Mouse (Mus musculus): ENCODE data around the gene Stap2. TPM values are rescaled to one million over a fixed set of nuclear protein-coding genes. Genes with fewer than 3 reads are reported as not detected.

The Stap2 gene
- polyA plus RNA-seq, 1 experiment from 2014 or later, result 6.8 TPM

- H3K9ac ChIP-seq (ENCODE audit: low read depth, low read length), result no peak overlapping the region
- no peaks in the 10 kb centered on the region for H3K9me3 ChIP-seq (ENCODE audit: control insufficient read depth, low read length)
- H3K36me3 ChIP-seq (ENCODE audit: control insufficient read depth, insufficient read depth, low read length), result peaks cover 16% of the 10 kb centered on the region
- H3K27me3 ChIP-seq (replicated peaks; ENCODE audit: control insufficient read depth, insufficient read depth, low read length), result peaks cover 9% of the 10 kb centered on the region
- H3K4me1 ChIP-seq (ENCODE audit: control insufficient read depth, insufficient read depth, low read depth, low read length), result no peaks in the 10 kb centered on the region; the same call in 1 of the 2 replicates
- no peak overlapping the region for H3K4me3 ChIP-seq (ENCODE audit: low read length)
- H3K4me2 ChIP-seq (ENCODE audit: low read length), result no peak overlapping the region; the same call in 1 of the 2 replicates
- ATAC-seq, result peak; percentile 8; the same call in 1 of the 2 replicates
- WGBS, result 7% methylated on average over 30 of the region's 30 CpGs
- no peak overlapping the region for H3K27ac ChIP-seq (ENCODE audit: low read depth, low read length)
Observed at GRCm38 (mm10) chr17:55999794-56000499, 5.4 kb downstream of the Stap2 start.

- peaks cover 27% of the 10 kb centered on the region for H3K36me3 ChIP-seq (ENCODE audit: control insufficient read depth, insufficient read depth, low read length)
- H3K4me1 ChIP-seq (ENCODE audit: control insufficient read depth, insufficient read depth, low read depth, low read length), result no peaks in the 10 kb centered on the region; the same call in 1 of the 2 replicates
- H3K9me3 ChIP-seq (ENCODE audit: control insufficient read depth, low read length), result no peaks in the 10 kb centered on the region
- peaks cover 9% of the 10 kb centered on the region for H3K27me3 ChIP-seq (replicated peaks; ENCODE audit: control insufficient read depth, insufficient read depth, low read length)
- H3K9ac ChIP-seq (ENCODE audit: low read depth, low read length), result no peak overlapping the region
- no peak overlapping the region for H3K4me2 ChIP-seq (ENCODE audit: low read length)
- H3K4me3 ChIP-seq (ENCODE audit: low read length), result no peak overlapping the region
- ATAC-seq, result no peak
- no peak overlapping the region for H3K27ac ChIP-seq (ENCODE audit: low read depth, low read length)
- WGBS, result 69% methylated on average over 15 of the region's 15 CpGs
Observed at GRCm38 (mm10) chr17:55996007-55996406, 9.4 kb downstream of the Stap2 start.

- H3K4me3 ChIP-seq (ENCODE audit: low read length), result no peak overlapping the region
- H3K36me3 ChIP-seq (ENCODE audit: control insufficient read depth, insufficient read depth, low read length), result peaks cover 19% of the 10 kb centered on the region
- WGBS, result 86% methylated on average over 8 of the region's 8 CpGs
- ATAC-seq, result no peak
- H3K27ac ChIP-seq (ENCODE audit: low read depth, low read length), result no peak overlapping the region
- no peaks in the 10 kb centered on the region for H3K27me3 ChIP-seq (replicated peaks; ENCODE audit: control insufficient read depth, insufficient read depth, low read length)
- no peaks in the 10 kb centered on the region for H3K9me3 ChIP-seq (ENCODE audit: control insufficient read depth, low read length)
- H3K4me1 ChIP-seq (ENCODE audit: control insufficient read depth, insufficient read depth, low read depth, low read length), result peaks cover 11% of the 10 kb centered on the region
- H3K9ac ChIP-seq (ENCODE audit: low read depth, low read length), result no peak overlapping the region
- no peak overlapping the region for H3K4me2 ChIP-seq (ENCODE audit: low read length)
Observed at GRCm38 (mm10) chr17:55990278-55990898, 15.0 kb downstream of the Stap2 start.

GRCm38 (mm10) chr17:55986030-55986961 lies 19.1 kb downstream of the Stap2 start, which contains the start of gene Fsd1:
TSS of gene Fsd1 (plus strand) at chr17:55986509.
- Histone ChIP-seq H3K27me3 (replicated peaks; ENCODE audit: control insufficient read depth, insufficient read depth, low read length) (no peaks in the 10 kb centered on the region), H3K9ac (ENCODE audit: low read depth, low read length) (peak within 1 kb of the TSS; percentile 89), H3K36me3 (ENCODE audit: control insufficient read depth, insufficient read depth, low read length) (peaks cover 6% of the 10 kb centered on the region; the same call in 1 of the 2 replicates), H3K9me3 (ENCODE audit: control insufficient read depth, low read length) (no peaks in the 10 kb centered on the region), H3K4me1 (ENCODE audit: control insufficient read depth, insufficient read depth, low read depth, low read length) (peaks cover 11% of the 10 kb centered on the region), H3K4me2 (ENCODE audit: low read length) (peak within 1 kb of the TSS; percentile 65), H3K4me3 (ENCODE audit: low read length) (peak within 1 kb of the TSS; percentile 57), H3K27ac (ENCODE audit: low read depth, low read length) (peak within 1 kb of the TSS; percentile 78)
- 7% methylated on average over 35 of the region's 35 CpGs for WGBS
- peak; percentile 88 for ATAC-seq

- no peak for ATAC-seq
- H3K27me3 ChIP-seq (replicated peaks; ENCODE audit: control insufficient read depth, insufficient read depth, low read length), result no peaks in the 10 kb centered on the region
- peaks cover 7% of the 10 kb centered on the region for H3K4me1 ChIP-seq (ENCODE audit: control insufficient read depth, insufficient read depth, low read depth, low read length)
- H3K4me3 ChIP-seq (ENCODE audit: low read length), result no peak overlapping the region
- no peaks in the 10 kb centered on the region for H3K9me3 ChIP-seq (ENCODE audit: control insufficient read depth, low read length)
- H3K36me3 ChIP-seq (ENCODE audit: control insufficient read depth, insufficient read depth, low read length), result peaks cover 3% of the 10 kb centered on the region; the same call in 1 of the 2 replicates
- 50% methylated on average over 3 of the region's 3 CpGs for WGBS
- H3K4me2 ChIP-seq (ENCODE audit: low read length), result no peak overlapping the region
- no peak overlapping the region for H3K9ac ChIP-seq (ENCODE audit: low read depth, low read length)
- H3K27ac ChIP-seq (ENCODE audit: low read depth, low read length), result no peak overlapping the region
Observed at GRCm38 (mm10) chr17:55977301-55977700, 28.1 kb downstream of the Stap2 start.

GRCm38 (mm10) chr17:55976255-55976862 lies 29.0 kb downstream of the Stap2 start:
- peak overlapping the region; percentile 46 for H3K9ac ChIP-seq (ENCODE audit: low read depth, low read length)
- ATAC-seq, result peak; percentile 66
- H3K27ac ChIP-seq (ENCODE audit: low read depth, low read length), result 0 out of 2 replicates have a peak overlapping the region, but pooled peaks have one; percentile 32
- peaks cover 3% of the 10 kb centered on the region; the same call in 1 of the 2 replicates for H3K36me3 ChIP-seq (ENCODE audit: control insufficient read depth, insufficient read depth, low read length)
- H3K4me1 ChIP-seq (ENCODE audit: control insufficient read depth, insufficient read depth, low read depth, low read length), result peaks cover 12% of the 10 kb centered on the region
- 16% methylated on average over 13 of the region's 13 CpGs for WGBS
- no peak overlapping the region for H3K4me3 ChIP-seq (ENCODE audit: low read length)
- no peak overlapping the region for H3K4me2 ChIP-seq (ENCODE audit: low read length)
- no peaks in the 10 kb centered on the region for H3K9me3 ChIP-seq (ENCODE audit: control insufficient read depth, low read length)
- H3K27me3 ChIP-seq (replicated peaks; ENCODE audit: control insufficient read depth, insufficient read depth, low read length), result no peaks in the 10 kb centered on the region

GRCm38 (mm10) chr17:55971453-55971852 lies 33.9 kb downstream of the Stap2 start:
- ATAC-seq, result no peak
- 20% methylated on average over 22 of the region's 22 CpGs for WGBS
- Histone ChIP-seq H3K27me3 (replicated peaks; ENCODE audit: control insufficient read depth, insufficient read depth, low read length) (no peaks in the 10 kb centered on the region), H3K4me3 (ENCODE audit: low read length) (peak overlapping the region; percentile 69), H3K4me2 (ENCODE audit: low read length) (peak overlapping the region; percentile 86), H3K36me3 (ENCODE audit: control insufficient read depth, insufficient read depth, low read length) (peaks cover 9% of the 10 kb centered on the region; the same call in 1 of the 2 replicates), H3K9me3 (ENCODE audit: control insufficient read depth, low read length) (no peaks in the 10 kb centered on the region), H3K4me1 (ENCODE audit: control insufficient read depth, insufficient read depth, low read depth, low read length) (peaks cover 29% of the 10 kb centered on the region), H3K27ac (ENCODE audit: low read depth, low read length) (no peak overlapping the region), H3K9ac (ENCODE audit: low read depth, low read length) (peak overlapping the region; percentile 91)

- H3K4me2 ChIP-seq (ENCODE audit: low read length), result peak within 1 kb of the TSS; percentile 86
- peak within 1 kb of the TSS; percentile 86 for H3K27ac ChIP-seq (ENCODE audit: low read depth, low read length)
- peaks cover 26% of the 10 kb centered on the region for H3K4me1 ChIP-seq (ENCODE audit: control insufficient read depth, insufficient read depth, low read depth, low read length)
- H3K4me3 ChIP-seq (ENCODE audit: low read length), result peak within 1 kb of the TSS; percentile 69
- no peaks in the 10 kb centered on the region for H3K9me3 ChIP-seq (ENCODE audit: control insufficient read depth, low read length)
- peaks cover 11% of the 10 kb centered on the region; the same call in 1 of the 2 replicates for H3K36me3 ChIP-seq (ENCODE audit: control insufficient read depth, insufficient read depth, low read length)
- 7% methylated on average over 42 of the region's 55 CpGs for WGBS
- H3K27me3 ChIP-seq (replicated peaks; ENCODE audit: control insufficient read depth, insufficient read depth, low read length), result no peaks in the 10 kb centered on the region
- peak within 1 kb of the TSS; percentile 91 for H3K9ac ChIP-seq (ENCODE audit: low read depth, low read length)
- peak; percentile 45 for ATAC-seq
Observed at GRCm38 (mm10) chr17:55969966-55970891, 35.2 kb downstream of the Stap2 start, which contains the start of gene Shd. TSS of gene Shd (plus strand) at chr17:55970467.

Data from hindbrain, embryonic 16.5 days (tissue).